Mouse (Mus musculus): ENCODE results near the gene Kcnh7. TPM values are rescaled to one million over a fixed set of nuclear protein-coding genes. Genes with fewer than 3 reads are reported as not detected.

The Kcnh7 gene
- not detected for polyA plus RNA-seq (2012; fragmentation: generic; extraction: Trizol)
- long read RNA-seq, experiment 1 = 0 reads
- long read RNA-seq, experiment 2 = 0 reads

GRCm38 (mm10) chr2:63183563-63184545 is at the start of gene Kcnh7:
Kcnh7 (minus strand) TSS chr2:63184287.
- Histone ChIP-seq H3K4me3 (ENCODE audit: insufficient read depth, poor library complexity, severe bottlenecking) (no peak within 1 kb of the TSS), H3ac (ENCODE audit: control insufficient read depth, insufficient read length, low read depth) (no peak within 1 kb of the TSS), H3K36me3 (ENCODE audit: control insufficient read depth, insufficient read depth) (no peaks in the 10 kb centered on the region), H3K27me3 (ENCODE audit: control insufficient read depth, insufficient read depth, insufficient read length) (no peaks in the 10 kb centered on the region), H3K79me3 (ENCODE audit: low read depth) (no peaks in the 10 kb centered on the region), H3K79me2 (ENCODE audit: control insufficient read depth, insufficient read depth) (no peaks in the 10 kb centered on the region)
- TF ChIP-seq FOSL1 (IDR thresholded peaks at IDR 0.05; ENCODE audit: insufficient read depth, low read length, poor library complexity, severe bottlenecking) (no peak), MYOG (IDR thresholded peaks at IDR 0.05; ENCODE audit: control insufficient read depth, extremely low read depth, insufficient read length) (no peak), MYOD1 (IDR thresholded peaks at IDR 0.05; ENCODE audit: control insufficient read depth, insufficient read length, low read depth) (no peak), USF1 (IDR thresholded peaks at IDR 0.05; ENCODE audit: low read depth) (no peak), CEBPB (IDR thresholded peaks at IDR 0.05; ENCODE audit: low read depth) (no peak), MAX (IDR thresholded peaks at IDR 0.05) (no peak), CTCF (IDR thresholded peaks at IDR 0.05; ENCODE audit: control insufficient read depth, insufficient read depth, insufficient read length) (no peak)

GRCm38 (mm10) chr2:63207435-63207834 is 23.3 kb upstream of the Kcnh7 start:
- H3K36me3 ChIP-seq (ENCODE audit: control insufficient read depth, insufficient read depth) = no peaks in the 10 kb centered on the region
- H3ac ChIP-seq (ENCODE audit: control insufficient read depth, insufficient read length, low read depth) = no peak overlapping the region
- H3K79me2 ChIP-seq (ENCODE audit: control insufficient read depth, insufficient read depth) = no peaks in the 10 kb centered on the region
- no peak for TF ChIP-seq MAX (IDR thresholded peaks at IDR 0.05)
- TF ChIP-seq FOSL1 (IDR thresholded peaks at IDR 0.05; ENCODE audit: insufficient read depth, low read length, poor library complexity, severe bottlenecking) = no peak
- TF ChIP-seq CEBPB (IDR thresholded peaks at IDR 0.05; ENCODE audit: low read depth) = no peak
- TF ChIP-seq MYOD1 (IDR thresholded peaks at IDR 0.05; ENCODE audit: control insufficient read depth, insufficient read length, low read depth) = no peak
- TF ChIP-seq USF1 (IDR thresholded peaks at IDR 0.05; ENCODE audit: low read depth) = no peak
- TF ChIP-seq MYOG (IDR thresholded peaks at IDR 0.05; ENCODE audit: control insufficient read depth, extremely low read depth, insufficient read length) = no peak
- H3K79me3 ChIP-seq (ENCODE audit: low read depth) = no peaks in the 10 kb centered on the region
- no peak overlapping the region for H3K4me3 ChIP-seq (ENCODE audit: insufficient read depth, poor library complexity, severe bottlenecking)
- no peaks in the 10 kb centered on the region for H3K27me3 ChIP-seq (ENCODE audit: control insufficient read depth, insufficient read depth, insufficient read length)

GRCm38 (mm10) chr2:63186014-63186413 is 1.9 kb upstream of the Kcnh7 start:
- Histone ChIP-seq H3K27me3 (ENCODE audit: control insufficient read depth, insufficient read depth, insufficient read length) (no peaks in the 10 kb centered on the region), H3K36me3 (ENCODE audit: control insufficient read depth, insufficient read depth) (no peaks in the 10 kb centered on the region), H3K79me3 (ENCODE audit: low read depth) (no peaks in the 10 kb centered on the region), H3K79me2 (ENCODE audit: control insufficient read depth, insufficient read depth) (no peaks in the 10 kb centered on the region), H3K4me3 (ENCODE audit: insufficient read depth, poor library complexity, severe bottlenecking) (no peak overlapping the region), H3ac (ENCODE audit: control insufficient read depth, insufficient read length, low read depth) (no peak overlapping the region)
- TF ChIP-seq CTCF (IDR thresholded peaks at IDR 0.05; ENCODE audit: control insufficient read depth, insufficient read depth, insufficient read length) (no peak), MYOD1 (IDR thresholded peaks at IDR 0.05; ENCODE audit: control insufficient read depth, insufficient read length, low read depth) (no peak), FOSL1 (IDR thresholded peaks at IDR 0.05; ENCODE audit: insufficient read depth, low read length, poor library complexity, severe bottlenecking) (no peak), USF1 (IDR thresholded peaks at IDR 0.05; ENCODE audit: low read depth) (no peak), MYOG (IDR thresholded peaks at IDR 0.05; ENCODE audit: control insufficient read depth, extremely low read depth, insufficient read length) (no peak), MAX (IDR thresholded peaks at IDR 0.05) (no peak), CEBPB (IDR thresholded peaks at IDR 0.05; ENCODE audit: low read depth) (no peak)

- H3K79me2 ChIP-seq (ENCODE audit: control insufficient read depth, insufficient read depth) = no peaks in the 10 kb centered on the region
- no peaks in the 10 kb centered on the region for H3K27me3 ChIP-seq (ENCODE audit: control insufficient read depth, insufficient read depth, insufficient read length)
- no peaks in the 10 kb centered on the region for H3K36me3 ChIP-seq (ENCODE audit: control insufficient read depth, insufficient read depth)
- H3ac ChIP-seq (ENCODE audit: control insufficient read depth, insufficient read length, low read depth) = no peak overlapping the region
- TF ChIP-seq MYOG (IDR thresholded peaks at IDR 0.05; ENCODE audit: control insufficient read depth, extremely low read depth, insufficient read length) (no peak), CEBPB (IDR thresholded peaks at IDR 0.05; ENCODE audit: low read depth) (no peak), USF1 (IDR thresholded peaks at IDR 0.05; ENCODE audit: low read depth) (no peak), CTCF (IDR thresholded peaks at IDR 0.05; ENCODE audit: control insufficient read depth, insufficient read depth, insufficient read length) (no peak), MYOD1 (IDR thresholded peaks at IDR 0.05; ENCODE audit: control insufficient read depth, insufficient read length, low read depth) (no peak), MAX (IDR thresholded peaks at IDR 0.05) (no peak), FOSL1 (IDR thresholded peaks at IDR 0.05; ENCODE audit: insufficient read depth, low read length, poor library complexity, severe bottlenecking) (no peak)
- H3K79me3 ChIP-seq (ENCODE audit: low read depth) = no peaks in the 10 kb centered on the region
- no peak overlapping the region for H3K4me3 ChIP-seq (ENCODE audit: insufficient read depth, poor library complexity, severe bottlenecking)
Measured at GRCm38 (mm10) chr2:63184551-63185430, 704 bp upstream of the Kcnh7 start.

GRCm38 (mm10) chr2:63153701-63154100 is 30.4 kb downstream of the Kcnh7 start:
- Histone ChIP-seq H3ac (ENCODE audit: control insufficient read depth, insufficient read length, low read depth) (no peak overlapping the region), H3K79me3 (ENCODE audit: low read depth) (no peaks in the 10 kb centered on the region), H3K27me3 (ENCODE audit: control insufficient read depth, insufficient read depth, insufficient read length) (no peaks in the 10 kb centered on the region), H3K4me3 (ENCODE audit: insufficient read depth, poor library complexity, severe bottlenecking) (no peak overlapping the region), H3K79me2 (ENCODE audit: control insufficient read depth, insufficient read depth) (no peaks in the 10 kb centered on the region), H3K36me3 (ENCODE audit: control insufficient read depth, insufficient read depth) (no peaks in the 10 kb centered on the region)
- TF ChIP-seq MYOD1 (IDR thresholded peaks at IDR 0.05; ENCODE audit: control insufficient read depth, insufficient read length, low read depth) (no peak), CEBPB (IDR thresholded peaks at IDR 0.05; ENCODE audit: low read depth) (no peak), USF1 (IDR thresholded peaks at IDR 0.05; ENCODE audit: low read depth) (no peak), MYOG (IDR thresholded peaks at IDR 0.05; ENCODE audit: control insufficient read depth, extremely low read depth, insufficient read length) (no peak), FOSL1 (IDR thresholded peaks at IDR 0.05; ENCODE audit: insufficient read depth, low read length, poor library complexity, severe bottlenecking) (no peak), MAX (IDR thresholded peaks at IDR 0.05) (no peak), CTCF (IDR thresholded peaks at IDR 0.05; ENCODE audit: control insufficient read depth, insufficient read depth, insufficient read length) (no peak)

Data from C2C12 (cell line).